Mouse (Mus musculus) gastrocnemius, postnatal 10 days (tissue): Measurements from ENCODE around the gene Cwc27. TPM values are rescaled to one million over a fixed set of nuclear protein-coding genes. Genes with fewer than 3 reads are reported as not detected.

Experiments
- DNase-seq: peaks from one replicate; pipeline ENCODE4 v3.0.0; 2021; ENCODE audit warnings: mixed read lengths
- long read RNA-seq, 2 experiments: library from polyadenylated mRNA; stranded (forward); transcript quantifications; one replicate each; pipeline ENCODE4 v2.0.0; 2021
- total RNA-seq, 2 experiments: library from RNA; stranded (reverse); gene quantifications; 2 replicates each; pipeline ENCODE4 v1.2.3; 2021

Cwc27 gene
- total RNA-seq: 10 to 100 TPM; 13.5 to 18.6 TPM
- long read RNA-seq, experiment 1, transcript Cwc27-201 (14 exons, 2,071 nt): major isoform, 21 of 29 reads
- long read RNA-seq, experiment 1, partial matches to known transcripts: 4 of 29 reads
- long read RNA-seq, experiment 1, other reads (novel, unspliced or antisense): 4 of 29 reads
- long read RNA-seq, experiment 2, transcript Cwc27-201 (14 exons, 2,071 nt): major isoform, 20 of 26 reads
- long read RNA-seq, experiment 2, partial matches to known transcripts: 1 of 26 reads
- long read RNA-seq, experiment 2, other reads (novel, unspliced or antisense): 5 of 26 reads

GRCm38 (mm10) chr13:104816635-104817571 is at the start of gene Cwc27:
Gene Cwc27, minus strand, starts transcription at chr13:104817142.
- DNase-seq: peak; percentile 74

DNA sequence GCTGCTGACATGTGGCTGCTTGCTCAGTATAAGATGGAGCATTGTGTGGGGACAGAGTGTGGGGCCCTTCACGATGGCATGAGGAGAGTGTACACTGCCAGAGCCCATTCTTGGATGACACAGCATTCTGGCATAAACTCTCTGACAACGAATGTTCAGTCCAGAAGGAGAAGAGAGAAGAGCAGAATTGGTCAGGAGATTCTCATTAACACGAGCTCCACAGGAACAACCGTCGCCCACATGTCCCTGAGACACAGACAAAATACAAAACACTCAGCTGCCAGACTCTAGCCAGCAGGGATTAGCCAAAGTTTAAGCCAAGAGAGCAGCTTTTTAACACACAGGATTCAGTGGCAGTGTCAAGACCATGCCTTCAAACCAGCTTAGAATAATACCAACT is 49.8 kb upstream of the Cwc27 start:
- DNase-seq: no peak

GRCm38 (mm10) chr13:104863127-104863979 is 46.4 kb upstream of the Cwc27 start, which contains the start of gene Shisal2b:
Gene Shisal2b, minus strand, starts transcription at chr13:104863893.
- DNase-seq: peak; percentile 38

DNA sequence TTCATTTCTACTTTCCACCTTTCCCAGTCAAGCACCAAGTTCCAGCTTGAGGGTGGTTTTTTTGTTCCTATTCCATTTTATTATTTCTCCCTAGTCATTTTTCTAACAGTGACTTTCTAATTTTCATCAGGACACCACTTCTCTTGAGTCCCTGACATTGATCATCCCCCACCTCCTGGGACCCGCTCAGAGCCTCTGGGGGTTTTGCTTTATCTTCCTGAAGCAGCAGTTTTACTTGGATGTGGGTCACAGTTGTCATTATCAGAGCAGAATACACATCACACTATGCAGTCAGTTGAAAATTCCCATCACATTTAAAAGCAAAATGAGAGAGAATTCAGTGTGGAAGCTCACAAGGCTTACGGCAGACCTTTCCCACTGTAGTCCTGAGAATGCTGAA is 36.7 kb upstream of the Cwc27 start:
- DNase-seq: no peak

- DNase-seq: no peak
Measured at GRCm38 (mm10) chr13:104843295-104844089, 26.6 kb upstream of the Cwc27 start.

DNA sequence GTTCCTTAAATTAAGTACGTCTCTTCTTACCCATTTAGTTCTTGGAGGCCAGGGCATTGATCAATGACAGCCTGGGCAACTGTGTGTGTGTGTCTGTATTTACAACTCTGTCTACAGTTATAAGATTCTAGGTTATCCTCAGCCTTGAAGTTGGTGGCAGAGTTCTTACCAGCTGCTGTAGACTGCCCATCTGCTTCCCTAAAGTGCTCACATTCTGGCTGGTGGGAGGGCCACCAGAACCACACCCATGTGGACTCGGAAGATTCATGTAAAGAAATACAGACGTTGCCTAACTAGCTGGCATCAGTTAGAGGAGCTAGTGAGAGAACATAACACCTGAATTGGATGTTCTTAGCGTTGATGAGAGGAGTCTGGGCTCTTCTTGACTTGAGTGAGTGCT is 25.0 kb upstream of the Cwc27 start:
- no peak for DNase-seq

GRCm38 (mm10) chr13:104837628-104838027 is 20.7 kb upstream of the Cwc27 start:
- no peak for DNase-seq

DNA sequence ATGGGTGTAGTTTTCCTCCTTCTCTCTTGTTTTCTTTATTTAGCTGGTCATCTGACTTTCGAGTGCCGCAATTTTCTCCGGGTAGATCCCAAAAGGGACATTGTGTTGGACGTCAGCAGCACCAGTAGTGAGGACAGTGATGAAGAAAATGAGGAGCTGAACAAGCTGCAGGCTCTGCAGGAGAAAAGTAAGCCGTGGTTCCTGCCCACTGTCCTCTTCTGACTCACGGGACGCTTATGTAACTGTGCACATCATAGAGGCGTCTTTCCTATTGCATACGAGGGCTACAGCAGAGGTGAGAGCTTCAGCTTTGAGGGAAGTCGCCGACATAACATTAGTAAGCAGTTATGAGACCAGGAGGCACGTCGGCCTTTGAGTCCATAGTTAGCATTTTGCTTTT is 15.9 kb upstream of the Cwc27 start:
- DNase-seq: no peak

GRCm38 (mm10) chr13:104825470-104825869 is 8.5 kb upstream of the Cwc27 start:
- DNase-seq: no peak

DNA sequence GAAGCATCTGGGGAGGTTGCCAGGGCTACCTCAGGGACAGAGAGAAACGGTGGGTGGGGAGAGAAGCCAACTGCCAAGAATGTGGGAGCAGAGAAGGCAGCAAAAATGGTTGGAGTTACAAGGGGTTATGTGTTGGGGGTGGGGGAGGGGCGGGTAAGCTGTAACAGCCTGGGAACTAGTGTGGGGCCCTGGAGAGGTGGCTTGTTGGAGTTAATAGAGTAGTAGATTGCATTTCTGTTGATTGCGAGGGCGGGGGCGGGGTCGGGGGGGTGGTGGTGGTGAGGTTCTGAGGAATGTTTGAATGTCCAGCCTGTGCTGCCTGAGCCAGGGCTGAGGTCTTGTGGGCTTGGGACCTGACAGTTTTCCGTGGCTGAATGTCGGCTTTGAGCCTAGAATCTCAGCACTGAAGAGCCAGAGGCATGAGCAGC is 5.5 kb upstream of the Cwc27 start:
- DNase-seq: no peak

DNA sequence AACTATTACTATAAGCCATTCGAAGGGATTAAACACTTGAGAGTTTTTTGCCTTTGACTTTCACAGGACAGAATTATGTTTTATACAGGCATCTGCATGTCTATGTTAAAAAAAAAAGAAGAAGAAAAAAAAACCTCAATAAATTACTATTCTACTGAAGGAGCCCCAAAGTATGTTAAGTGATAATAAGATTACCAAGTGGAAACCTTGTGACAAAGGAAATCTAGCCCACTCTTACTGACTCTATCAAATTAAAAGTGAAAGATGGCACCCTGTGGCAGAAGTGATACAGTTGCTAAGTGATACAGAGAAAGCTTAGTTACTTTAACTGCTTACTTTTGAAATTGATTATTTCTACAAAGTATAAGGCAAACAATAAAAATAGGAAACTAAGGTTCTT is 5.0 kb upstream of the Cwc27 start:
- no peak for DNase-seq

DNA sequence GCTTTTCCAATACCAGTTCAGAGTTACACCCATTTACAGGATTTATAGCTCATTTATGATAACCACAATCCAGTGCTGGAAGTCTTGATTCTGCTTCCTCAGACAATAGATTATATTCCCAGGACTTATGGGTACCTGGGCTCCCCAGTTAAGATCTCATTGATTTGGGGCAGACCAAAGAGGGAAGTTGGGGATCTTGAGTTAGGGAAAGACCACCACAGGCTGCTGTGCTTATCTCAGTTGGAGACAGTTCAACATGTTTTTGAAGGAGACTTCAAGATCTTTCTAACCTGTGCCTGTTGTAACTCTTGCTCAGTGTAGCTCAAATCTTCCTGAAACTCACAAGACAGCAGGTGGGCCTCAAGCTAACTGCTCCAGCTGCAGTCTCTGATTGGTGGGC is 4.2 kb upstream of the Cwc27 start:
- DNase-seq: no peak

- DNase-seq: no peak
Measured at GRCm38 (mm10) chr13:104817696-104818095, 754 bp upstream of the Cwc27 start.

DNA sequence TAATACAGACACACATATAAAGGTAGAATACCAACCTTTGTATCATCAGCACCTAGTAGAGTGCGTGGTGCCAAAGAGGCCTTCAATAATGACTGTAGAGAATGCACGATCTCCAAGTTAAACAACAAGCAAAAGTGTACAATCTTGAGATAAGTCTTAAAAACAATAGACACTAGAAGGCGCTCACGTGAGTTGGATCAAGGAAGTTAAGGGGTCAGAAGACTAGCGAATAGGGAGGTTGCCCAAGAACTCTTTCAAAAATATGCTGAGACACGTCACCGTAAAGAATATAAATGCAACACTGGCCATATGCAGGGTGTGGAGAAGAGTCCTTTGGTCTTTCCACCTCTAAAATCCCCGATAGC is 690 bp downstream of the Cwc27 start:
- no peak for DNase-seq

DNA sequence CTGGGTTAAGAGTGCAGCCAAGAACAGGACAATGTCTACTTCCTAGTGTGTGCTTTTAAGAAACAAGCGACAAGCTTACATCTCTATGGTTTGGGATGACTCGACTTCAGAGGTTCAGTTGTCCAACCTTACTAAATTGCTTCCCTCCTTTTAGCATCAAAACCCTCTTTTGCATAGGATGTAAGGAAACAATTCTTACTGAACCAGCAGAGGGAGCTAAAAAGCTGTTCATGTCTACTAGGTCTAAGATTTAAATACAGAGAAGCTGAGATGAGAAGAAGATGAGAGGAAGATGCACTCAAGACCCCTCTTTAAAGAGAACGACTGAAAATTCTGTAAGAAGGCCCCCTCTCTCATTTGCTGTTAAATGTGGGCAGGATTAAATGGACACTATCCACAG is 11.3 kb downstream of the Cwc27 start:
- DNase-seq: no peak

DNA sequence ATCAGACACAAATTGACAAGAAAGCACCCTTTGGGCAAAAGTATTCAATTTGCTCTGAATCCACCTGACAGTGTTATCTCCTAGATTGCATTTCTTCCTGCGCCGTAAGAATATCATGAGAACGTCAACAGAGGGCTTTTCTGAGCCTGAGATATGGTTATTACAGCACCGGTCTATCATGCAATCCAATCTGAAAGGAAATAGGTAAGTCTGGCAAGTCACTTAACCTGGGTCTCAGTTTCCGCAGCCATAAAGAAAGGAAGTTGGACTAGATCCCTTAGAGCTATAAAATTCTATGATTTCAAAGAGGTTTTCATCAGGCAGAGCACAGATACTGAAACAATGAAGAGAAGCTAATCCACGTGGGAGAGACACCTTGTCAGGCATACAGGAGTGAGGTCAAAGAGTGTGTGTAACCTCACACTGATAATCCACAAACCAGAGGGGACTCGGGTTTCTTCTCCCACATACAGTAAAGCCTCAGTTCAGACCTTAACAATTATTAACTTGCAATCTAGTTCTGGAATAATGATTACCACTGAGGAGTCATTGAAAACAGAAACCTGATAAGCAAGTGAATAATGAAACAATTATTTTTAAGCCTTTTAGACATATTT is 17.3 kb downstream of the Cwc27 start:
- no peak for DNase-seq

GRCm38 (mm10) chr13:104799067-104799466 is 17.9 kb downstream of the Cwc27 start:
- DNase-seq: no peak

- no peak for DNase-seq
Measured at GRCm38 (mm10) chr13:104794421-104794820, 22.5 kb downstream of the Cwc27 start.

- DNase-seq: no peak
Measured at GRCm38 (mm10) chr13:104792184-104792583, 24.8 kb downstream of the Cwc27 start, which contains the start of gene Srek1ip1. Gene Srek1ip1, plus strand, starts transcription at chr13:104792484.

- no peak for DNase-seq
Measured at GRCm38 (mm10) chr13:104789663-104790062, 27.3 kb downstream of the Cwc27 start.

DNA sequence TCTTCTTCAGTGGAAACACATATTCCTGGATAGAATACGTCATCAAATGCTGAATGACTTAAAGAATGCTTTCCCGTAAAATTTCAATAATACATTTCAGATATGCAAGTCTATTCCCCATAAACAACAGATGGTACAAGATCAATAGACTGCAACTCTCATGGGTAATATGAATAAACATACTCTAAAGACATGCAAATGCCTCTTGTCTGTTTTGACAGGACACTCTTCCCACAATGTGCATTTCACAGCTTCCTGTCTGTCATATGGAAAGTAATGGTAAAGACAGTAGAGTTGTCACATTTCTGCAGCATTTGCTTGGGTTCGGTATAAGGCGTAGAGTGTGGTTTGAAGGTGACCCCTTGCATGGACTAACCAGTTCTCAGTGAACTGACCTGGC is 29.7 kb downstream of the Cwc27 start:
- no peak for DNase-seq
